Mouse (Mus musculus) embryo, embryonic 10.5 days (tissue): Measurements from ENCODE around the gene Fntb.
A peak's percentile ranks its signal among the peaks of the same experiment; 100 is the strongest.

Experiments used
- DNase-seq: peaks from one replicate; pipeline ENCODE4 v3.0.0-alpha.2; 2015; ENCODE audit warnings: low spot score

Gene Fntb

GRCm38 (mm10) chr12:76887941-76888340 lies 122.6 kb downstream of the Fntb start:
- no peak for DNase-seq

- no peak for DNase-seq
Measured at GRCm38 (mm10) chr12:76889404-76890184, 124.2 kb downstream of the Fntb start.

DNA sequence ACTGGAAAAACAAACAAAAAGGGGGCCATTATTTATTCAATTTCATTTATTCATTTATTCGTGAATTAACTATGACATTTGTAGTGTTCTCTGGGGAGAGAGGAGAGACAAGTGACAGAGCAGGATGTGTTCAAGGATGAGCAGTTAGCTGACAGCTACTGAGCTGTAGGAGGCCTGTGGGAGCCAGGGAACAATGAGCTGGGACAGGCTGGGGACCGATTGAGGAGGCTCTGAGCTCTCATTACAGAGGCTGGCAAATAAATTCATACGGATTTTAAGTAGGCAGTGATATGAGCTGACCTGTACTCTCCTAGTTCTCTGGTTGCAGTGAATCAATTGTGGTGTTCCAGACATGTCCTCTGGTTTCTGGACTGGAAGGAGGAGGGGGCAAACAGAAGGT lies 125.8 kb downstream of the Fntb start:
- DNase-seq, result no peak

GRCm38 (mm10) chr12:76892910-76893695 lies 127.7 kb downstream of the Fntb start:
- no peak for DNase-seq

DNA sequence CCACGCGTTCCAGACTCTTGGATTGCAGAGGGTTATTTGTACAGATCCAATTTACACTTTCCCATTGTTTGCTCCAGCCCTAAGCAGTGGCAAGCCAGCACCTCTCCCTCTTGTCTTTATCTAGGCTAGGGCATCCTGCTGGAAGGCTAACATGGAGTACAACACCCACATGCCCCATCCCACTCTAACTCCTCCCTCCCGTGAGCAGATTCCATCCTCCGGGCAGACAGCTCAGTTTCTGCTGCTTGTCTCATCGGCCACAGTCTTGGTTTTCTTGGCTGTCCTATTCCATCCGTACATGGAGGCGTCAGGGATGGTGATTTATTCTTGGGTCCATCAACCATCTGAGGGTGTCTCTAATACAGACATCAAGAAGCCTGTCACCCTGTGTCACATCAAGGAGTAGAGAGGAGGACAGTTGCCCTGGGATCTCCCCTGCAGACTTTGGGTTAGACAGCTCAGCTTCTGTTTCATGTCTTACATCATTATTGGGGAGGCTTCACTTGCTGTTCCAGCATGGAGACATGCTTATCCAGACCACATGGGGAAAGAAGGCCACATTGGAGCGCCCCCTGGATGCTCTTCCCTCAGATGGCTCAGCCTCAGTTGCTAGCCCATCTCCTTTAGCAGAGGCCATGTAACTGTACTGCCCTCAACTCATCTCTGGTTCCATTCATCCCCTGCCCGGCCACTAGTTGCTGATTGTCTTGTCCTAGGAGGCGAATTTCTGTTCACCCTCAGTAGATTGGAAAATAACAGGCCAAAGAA lies 129.6 kb downstream of the Fntb start:
- DNase-seq, result no peak

DNA sequence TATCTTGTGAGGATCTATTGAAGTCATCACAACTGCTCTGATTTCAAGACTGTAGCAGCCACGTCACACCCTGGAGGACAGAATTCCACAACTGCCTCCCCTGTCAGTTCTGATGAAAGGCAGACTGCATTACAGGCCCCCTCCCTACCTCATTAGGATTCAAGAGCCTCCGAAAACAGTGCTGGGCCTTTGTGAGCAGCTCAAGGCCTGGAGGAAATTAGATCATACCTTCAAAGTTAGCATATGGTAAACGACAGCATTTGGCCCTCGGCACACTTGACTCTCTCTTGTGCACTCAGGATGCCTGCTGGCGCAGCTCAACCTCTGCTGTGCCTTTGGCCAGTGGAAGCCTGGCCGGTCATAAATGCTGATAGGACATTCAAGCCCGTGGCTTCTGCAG lies 130.4 kb downstream of the Fntb start:
- DNase-seq, result peak; percentile 33

GRCm38 (mm10) chr12:76896566-76896965 lies 131.2 kb downstream of the Fntb start:
- no peak for DNase-seq

GRCm38 (mm10) chr12:76897006-76897405 lies 131.6 kb downstream of the Fntb start:
- no peak for DNase-seq

- DNase-seq, result no peak
Measured at GRCm38 (mm10) chr12:76898141-76898540, 132.8 kb downstream of the Fntb start.

DNA sequence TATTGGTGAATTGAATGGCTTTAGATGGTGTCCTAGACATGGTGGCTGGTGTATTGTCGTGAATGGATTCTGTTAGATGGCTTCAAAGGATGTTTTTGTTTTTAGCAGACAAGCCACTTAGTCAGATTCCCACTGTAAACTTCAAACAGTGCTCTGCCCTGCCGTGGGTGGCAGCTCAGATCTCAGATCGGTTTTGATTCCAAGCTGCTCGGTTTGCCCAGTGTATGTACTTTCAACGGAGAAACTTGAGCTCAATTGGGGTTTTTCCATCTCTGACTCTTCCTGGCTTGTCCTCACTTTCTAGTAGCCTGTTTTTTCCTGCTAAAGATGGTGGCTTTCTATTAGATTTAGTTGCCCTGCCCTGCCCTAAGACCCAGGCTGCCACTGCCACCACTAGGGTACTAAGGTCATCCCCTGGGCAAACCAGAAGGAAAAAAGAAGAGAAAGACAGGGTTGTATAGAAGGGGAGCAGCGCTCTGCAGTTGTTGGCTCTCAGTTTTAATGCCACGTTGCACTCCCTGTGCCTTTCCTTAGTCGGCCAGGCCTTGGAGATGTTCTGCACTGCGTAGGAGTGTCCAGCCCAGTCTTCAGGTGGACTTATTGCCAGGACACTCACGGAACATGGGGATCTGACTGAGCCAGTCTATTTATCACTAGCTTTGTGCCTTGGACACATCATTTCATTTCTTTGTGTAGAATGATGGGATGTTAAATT lies 134.0 kb downstream of the Fntb start:
- DNase-seq, result no peak

DNA sequence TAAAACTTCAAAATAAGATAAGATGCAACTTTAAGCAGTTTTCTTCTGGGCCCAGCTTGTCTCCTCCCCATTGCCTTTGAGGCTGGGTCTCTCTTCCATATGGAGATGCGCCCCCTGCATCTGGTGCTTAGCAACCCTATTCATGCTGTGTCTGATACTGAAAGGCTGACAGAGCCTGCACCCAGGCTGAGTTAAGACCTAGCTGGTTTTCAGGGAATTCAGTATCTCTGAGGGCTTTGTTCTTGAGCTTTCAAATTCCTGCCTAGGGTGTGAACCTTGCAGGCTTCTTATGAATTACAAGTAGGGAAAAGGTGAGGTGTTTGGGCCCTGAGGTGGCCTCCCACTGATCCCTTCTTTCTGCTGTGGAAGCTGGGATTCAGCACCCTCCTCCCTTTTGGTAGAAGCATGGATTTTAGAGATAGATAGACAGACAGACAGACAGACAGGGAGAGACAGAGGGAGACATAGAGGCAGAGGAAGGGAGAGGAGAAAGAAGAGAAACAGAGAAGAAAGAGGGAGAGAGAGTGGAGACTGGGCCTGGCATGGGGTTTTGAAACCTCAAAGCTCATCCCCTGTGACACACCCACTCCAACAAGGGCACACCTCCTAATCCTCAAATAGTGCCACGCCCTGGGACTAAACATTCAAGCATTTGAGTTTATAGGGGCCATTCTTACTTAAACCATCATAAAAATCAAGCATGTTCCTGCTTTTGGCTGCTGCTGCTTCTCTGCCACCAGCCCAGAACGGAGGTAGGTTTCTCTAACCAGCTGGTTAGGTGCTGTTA lies 136.3 kb downstream of the Fntb start:
- DNase-seq, result no peak

DNA sequence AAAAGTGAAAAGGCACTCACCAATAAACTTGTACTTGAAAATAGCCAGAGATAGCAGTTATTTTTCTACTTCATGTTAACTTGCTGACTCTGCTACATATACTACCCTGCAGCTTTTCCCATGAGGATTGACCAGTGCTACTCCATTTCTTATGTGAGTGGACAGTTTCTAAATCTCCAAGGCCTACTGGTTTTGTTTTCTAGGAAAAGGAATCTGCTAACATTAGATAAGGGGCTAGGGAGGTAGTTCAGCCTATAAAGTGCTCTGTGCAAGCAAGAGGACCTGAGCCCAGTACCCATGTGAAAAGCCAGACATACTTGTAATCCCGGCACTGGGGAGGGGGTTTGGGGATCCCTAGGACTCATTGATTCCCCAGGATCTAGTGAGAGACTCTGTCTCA lies 140.9 kb downstream of the Fntb start:
- no peak for DNase-seq

- no peak for DNase-seq
Measured at GRCm38 (mm10) chr12:76909218-76909617, 143.8 kb downstream of the Fntb start.

GRCm38 (mm10) chr12:76910258-76910940 lies 145.0 kb downstream of the Fntb start:
- DNase-seq, result no peak

- DNase-seq, result no peak
Measured at GRCm38 (mm10) chr12:76911171-76911726, 145.9 kb downstream of the Fntb start.

GRCm38 (mm10) chr12:76912193-76912592 lies 146.8 kb downstream of the Fntb start:
- no peak for DNase-seq

- no peak for DNase-seq
Measured at GRCm38 (mm10) chr12:76916163-76916562, 150.8 kb downstream of the Fntb start.

DNA sequence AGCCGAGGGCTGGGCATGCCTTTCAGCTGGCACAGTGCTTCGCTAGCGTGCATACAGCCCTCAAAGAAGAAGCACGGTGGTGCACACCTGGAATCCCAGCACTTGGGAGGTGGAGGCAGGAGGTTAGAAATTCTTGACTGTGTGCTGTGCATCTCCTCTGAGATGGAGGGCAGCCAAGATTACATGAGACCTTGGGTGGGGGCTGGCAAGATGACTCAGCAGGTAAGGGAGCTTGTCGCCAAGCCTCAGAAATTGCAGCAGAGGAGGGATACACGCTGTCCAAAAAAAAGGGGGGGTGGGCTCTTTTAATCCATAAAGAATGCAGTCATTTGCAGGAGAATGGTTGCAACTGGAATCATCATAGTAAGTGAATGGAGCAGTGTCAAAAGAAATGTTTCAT lies 152.7 kb downstream of the Fntb start:
- no peak for DNase-seq

- no peak for DNase-seq
Measured at GRCm38 (mm10) chr12:76918855-76919254, 153.5 kb downstream of the Fntb start.

GRCm38 (mm10) chr12:76920398-76920797 lies 155.0 kb downstream of the Fntb start:
- no peak for DNase-seq
